Mouse (Mus musculus) lung, postnatal 0 days (tissue): ENCODE data around the gene Fxr2. TPM values are rescaled to one million over a fixed set of nuclear protein-coding genes. Genes with fewer than 3 reads are reported as not detected.

Experiments
- ATAC-seq: fragments of 200-750 bp; cut with Nextera tagmentation; 2 replicates; pipeline ENCODE4 v1.8.0; 2017; ENCODE audit warnings: moderate library complexity
- DNase-seq: peaks from one replicate; pipeline ENCODE4 v3.0.0-alpha.2; 2016; ENCODE audit warnings: low spot score
- H3K27ac ChIP-seq: fragments of 300-500 bp; sonication (generic); 2 replicates; pipeline ENCODE4 v1.5.1; 2014; ENCODE audit warnings: antibody characterized with exemption, mild to moderate bottlenecking, low read length, mixed read lengths
- H3K27me3 ChIP-seq: fragments of 300-500 bp; sonication (generic); replicated peaks from 2 replicates; pipeline ENCODE4 v1.6.1; 2014; ENCODE audit warnings: low read length, mixed read lengths; ENCODE audit not compliant: insufficient read depth
- H3K36me3 ChIP-seq: fragments of 300-500 bp; sonication (generic); 2 replicates; pipeline ENCODE4 v1.6.1; 2014; ENCODE audit warnings: low read length, mixed read lengths; ENCODE audit not compliant: insufficient read depth
- H3K4me1 ChIP-seq: fragments of 300-500 bp; sonication (generic); 2 replicates; pipeline ENCODE4 v1.6.1; 2014; ENCODE audit warnings: antibody characterized with exemption, low read depth, low read length, mixed read lengths; ENCODE audit not compliant: insufficient read depth
- H3K4me2 ChIP-seq: fragments of 300-500 bp; sonication (generic); replicated peaks from 2 replicates; pipeline ENCODE4 v1.6.1; 2014; ENCODE audit warnings: low read depth, mild to moderate bottlenecking, low read length, moderate library complexity, mixed read lengths
- H3K4me3 ChIP-seq: fragments of 300-500 bp; sonication (generic); 2 replicates; pipeline ENCODE4 v1.5.1; 2014; ENCODE audit warnings: low read depth, low read length
- H3K9ac ChIP-seq: fragments of 300-500 bp; sonication (generic); replicated peaks from 2 replicates; pipeline ENCODE4 v1.6.1; 2014; ENCODE audit warnings: low read depth, mild to moderate bottlenecking
- H3K9me3 ChIP-seq: fragments of 300-500 bp; sonication (generic); 2 replicates; pipeline ENCODE4 v1.6.1; 2016; ENCODE audit warnings: low read length, mixed read lengths
- CTCF ChIP-seq: IDR thresholded peaks from 2 replicates; pipeline ENCODE4 v1.5.1; 2016; ENCODE audit warnings: antibody characterized with exemption, mild to moderate bottlenecking
- EP300 ChIP-seq: IDR thresholded peaks from 2 replicates; pipeline ENCODE4 v1.6.1; 2016; ENCODE audit warnings: antibody characterized with exemption, mild to moderate bottlenecking, control low read depth
- WGBS: fragments of 180-500 bp; shearing (Covaris S2); extraction: QIAGEN DNeasy Blood & Tissue Kit; methylation state at CpG from one replicate; pipeline ENCODE4 v1.1.7; 2014; 5-methylcytosine and 5-hydroxymethylcytosine counted together
- polyA plus RNA-seq: library from polyadenylated mRNA; unstranded; fragments of >200 nt; fragmentation: Nextera tagmentation; extraction: Ambion mirVana; gene quantifications from 2 replicates; pipeline ENCODE4 v1.2.1, GENCODE M21; 2015

Fxr2 gene
- polyA plus RNA-seq, 1 experiment from 2014 or later = 17.9 TPM

DNA sequence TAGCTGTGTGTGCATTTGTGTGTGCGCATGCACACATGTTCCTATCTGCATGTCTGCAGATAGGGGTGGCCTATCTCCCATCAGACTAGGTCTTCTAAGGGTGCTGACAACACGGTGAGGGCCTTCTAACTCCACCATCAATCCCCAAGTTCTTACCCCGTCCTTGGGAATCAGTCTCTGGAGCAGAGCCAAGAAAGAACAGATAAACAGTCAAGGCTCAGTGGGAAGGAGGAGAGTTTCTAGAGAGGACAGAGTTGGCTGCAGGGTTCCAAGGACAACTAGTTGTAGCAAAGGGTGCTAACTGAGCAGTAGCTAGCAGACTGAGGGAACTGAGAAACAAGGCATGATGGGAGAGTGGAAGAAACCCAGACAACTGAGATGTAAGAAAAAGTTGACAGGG, 31.0 kb upstream of the Fxr2 start:
- H3K4me1 ChIP-seq = peaks cover 23% of the 10 kb centered on the region; the same call in 1 of the 2 replicates
- 0 out of 2 replicates have a peak, but pooled peaks cover 4% of the 10 kb centered on the region for H3K27me3 ChIP-seq
- DNase-seq = no peak

DNA sequence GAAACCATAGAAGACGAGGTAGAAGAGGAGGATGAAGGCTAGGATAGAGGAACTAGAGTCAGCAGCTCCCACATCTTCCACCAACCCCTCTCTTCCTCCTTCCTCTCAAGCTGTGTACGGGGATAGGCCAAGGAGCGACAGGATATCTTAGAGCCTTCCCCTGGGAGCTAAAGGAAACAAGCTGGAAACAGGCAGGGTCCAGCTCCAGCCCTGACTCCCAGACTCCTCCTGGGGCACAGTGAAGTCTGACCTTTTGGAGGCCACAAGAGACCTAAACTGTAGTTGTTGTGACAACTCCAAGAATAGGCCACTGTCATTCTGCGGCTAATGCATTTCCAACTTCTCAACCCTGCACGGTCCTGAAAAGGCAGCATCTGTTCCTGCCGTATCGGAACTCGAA, 29.3 kb upstream of the Fxr2 start:
- no peaks in the 10 kb centered on the region for H3K36me3 ChIP-seq
- no peak overlapping the region for H3K9ac ChIP-seq
- 0 out of 2 replicates have a peak, but pooled peaks cover 4% of the 10 kb centered on the region for H3K27me3 ChIP-seq
- TF ChIP-seq CTCF = no peak
- TF ChIP-seq EP300 = no peak
- peaks cover 23% of the 10 kb centered on the region; the same call in 1 of the 2 replicates for H3K4me1 ChIP-seq
- H3K4me3 ChIP-seq = no peak overlapping the region
- DNase-seq = no peak
- no peak overlapping the region for H3K27ac ChIP-seq
- no peaks in the 10 kb centered on the region for H3K9me3 ChIP-seq
- ATAC-seq = no peak
- 76% methylated on average over 8 of the region's 8 CpGs for WGBS
- H3K4me2 ChIP-seq = no peak overlapping the region

More for the DNA sequence above, 31.0 kb upstream of the Fxr2 start:
- no peaks in the 10 kb centered on the region for H3K9me3 ChIP-seq
- H3K4me3 ChIP-seq = no peak overlapping the region
- H3K4me2 ChIP-seq = no peak overlapping the region
- H3K9ac ChIP-seq = no peak overlapping the region
- no peak overlapping the region for H3K27ac ChIP-seq
- 46% methylated on average over 3 of the region's 3 CpGs for WGBS
- no peak for ATAC-seq
- H3K36me3 ChIP-seq = no peaks in the 10 kb centered on the region
- TF ChIP-seq EP300 = no peak
- TF ChIP-seq CTCF = no peak

GRCm38 (mm10) chr11:69604347-69604746, 28.4 kb upstream of the Fxr2 start:
- no peaks in the 10 kb centered on the region for H3K9me3 ChIP-seq
- DNase-seq (no peak), ATAC-seq (no peak)
- no peak overlapping the region for H3K27ac ChIP-seq
- H3K4me1 ChIP-seq = peaks cover 23% of the 10 kb centered on the region; the same call in 1 of the 2 replicates
- H3K9ac ChIP-seq = no peak overlapping the region
- H3K4me2 ChIP-seq = peak overlapping the region; percentile 96
- TF ChIP-seq CTCF = no peak
- TF ChIP-seq EP300 = no peak
- 62% methylated on average over 3 of the region's 3 CpGs for WGBS
- peak overlapping the region; percentile 53 for H3K4me3 ChIP-seq
- no peaks in the 10 kb centered on the region for H3K36me3 ChIP-seq
- 0 out of 2 replicates have a peak, but pooled peaks cover 4% of the 10 kb centered on the region for H3K27me3 ChIP-seq

DNA sequence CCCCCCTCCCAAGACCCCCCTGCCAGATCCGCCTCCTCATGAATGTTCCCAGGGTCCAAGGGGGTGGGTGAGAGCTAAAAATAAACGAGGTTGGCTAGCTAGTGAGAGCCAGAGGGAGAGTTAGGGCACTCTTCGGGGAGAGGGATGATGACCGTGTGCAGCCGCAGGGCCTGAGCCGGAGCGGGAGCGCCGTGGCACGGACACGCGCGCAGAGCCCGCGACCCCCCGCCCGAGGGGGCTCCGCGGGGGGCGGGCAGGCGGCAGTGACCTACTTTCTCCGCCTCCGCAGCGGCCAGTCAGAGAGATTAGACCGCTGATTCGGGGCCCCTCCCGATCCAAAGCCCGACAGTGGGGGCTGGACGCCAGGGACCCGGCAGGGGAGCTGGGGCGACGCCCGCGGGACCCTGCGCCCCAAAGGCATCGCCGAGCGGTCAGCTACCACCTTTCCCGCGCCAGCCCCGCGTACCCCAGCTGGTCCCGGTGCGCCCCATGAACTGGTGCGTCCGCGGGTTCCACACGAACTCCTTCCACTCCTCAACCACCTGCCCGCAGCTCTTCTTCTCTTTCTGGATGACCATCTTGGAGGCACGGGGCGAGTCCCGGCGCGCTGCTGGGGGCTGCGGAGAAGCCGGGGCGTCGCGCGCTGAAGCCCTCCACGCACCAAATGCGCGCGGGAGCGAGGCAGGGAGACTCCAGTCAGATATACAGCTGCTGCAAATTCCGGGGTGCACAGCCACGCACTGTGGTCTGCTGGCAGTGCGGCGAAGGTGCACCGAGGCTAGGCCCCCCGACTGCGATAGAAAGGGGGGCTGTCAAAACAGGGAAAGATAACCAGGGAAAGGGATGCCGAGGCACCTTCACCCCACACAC, 27.8 kb upstream of the Fxr2 start:
- ATAC-seq (peak; percentile 23), DNase-seq (peak; percentile 34)
- H3K4me3 ChIP-seq = peak overlapping the region; percentile 53
- peak overlapping the region; percentile 30; the same call in 1 of the 2 replicates for H3K9ac ChIP-seq
- no peaks in the 10 kb centered on the region for H3K36me3 ChIP-seq
- 2% methylated on average over 62 of the region's 73 CpGs for WGBS
- H3K9me3 ChIP-seq = no peaks in the 10 kb centered on the region
- H3K27ac ChIP-seq = peak overlapping the region; percentile 16; the same call in 1 of the 2 replicates
- peak overlapping the region; percentile 96 for H3K4me2 ChIP-seq
- H3K4me1 ChIP-seq = peaks cover 18% of the 10 kb centered on the region; the same call in 1 of the 2 replicates
- TF ChIP-seq EP300 (no peak), CTCF (no peak)
- 0 out of 2 replicates have a peak, but pooled peaks cover 4% of the 10 kb centered on the region for H3K27me3 ChIP-seq

DNA sequence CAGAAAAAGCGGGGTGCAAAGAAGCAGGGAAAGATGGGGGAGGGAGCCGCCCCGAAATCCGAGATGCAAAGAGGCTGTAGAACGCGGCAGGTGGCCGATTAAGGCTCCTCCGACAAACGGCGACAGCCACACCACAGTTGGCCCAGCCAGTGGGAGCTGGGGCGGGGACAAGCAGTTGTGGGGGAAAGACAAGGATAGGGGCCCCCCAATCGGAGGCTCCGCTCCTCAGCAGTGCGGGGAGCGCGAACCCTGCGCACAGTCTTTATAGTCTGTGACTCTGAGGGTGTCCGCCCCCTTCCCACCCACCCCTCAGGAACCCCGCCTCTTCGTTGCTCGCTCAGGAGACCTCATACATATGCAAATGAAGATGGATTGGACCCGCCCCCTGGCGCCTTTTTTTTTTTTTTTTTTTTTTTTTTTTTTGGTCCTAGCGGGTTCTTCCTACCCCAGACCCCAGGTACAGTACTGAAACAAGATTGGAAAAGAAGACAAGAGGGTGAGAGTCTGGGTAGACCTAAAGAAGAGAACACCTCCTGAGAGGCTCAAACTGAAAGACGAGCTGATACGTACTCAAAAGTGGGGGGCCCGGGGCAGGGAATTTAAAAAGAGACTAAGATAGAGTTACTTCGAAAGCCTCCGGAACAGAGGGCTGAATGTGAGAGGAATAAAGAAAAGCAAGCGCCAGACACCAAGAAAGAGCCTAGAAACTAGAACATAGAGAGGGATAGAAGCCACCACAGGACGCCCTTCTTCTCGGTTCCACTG, 26.9 kb upstream of the Fxr2 start, which contains the start of gene Atp1b2:
Gene Atp1b2 (minus strand): TSS at position 217 of the 765 bp plus-strand sequence.
- ATAC-seq = peak; percentile 93

GRCm38 (mm10) chr11:69606491-69606795, 26.3 kb upstream of the Fxr2 start:
- H3K9me3 ChIP-seq = no peaks in the 10 kb centered on the region
- no peak for DNase-seq
- H3K27me3 ChIP-seq = 0 out of 2 replicates have a peak, but pooled peaks cover 4% of the 10 kb centered on the region
- H3K4me3 ChIP-seq = peak overlapping the region; percentile 53; the same call in 1 of the 2 replicates
- WGBS = 66% methylated on average over 2 of the region's 2 CpGs
- H3K9ac ChIP-seq = no peak overlapping the region
- peak overlapping the region; percentile 96 for H3K4me2 ChIP-seq
- no peak for ATAC-seq
- TF ChIP-seq CTCF (no peak), EP300 (no peak)
- peaks cover 13% of the 10 kb centered on the region; the same call in 1 of the 2 replicates for H3K4me1 ChIP-seq
- H3K36me3 ChIP-seq = no peaks in the 10 kb centered on the region
- no peak overlapping the region for H3K27ac ChIP-seq

More for the DNA sequence above, 26.9 kb upstream of the Fxr2 start, which contains the start of gene Atp1b2:
- no peaks in the 10 kb centered on the region for H3K9me3 ChIP-seq
- peak; percentile 88 for DNase-seq
- H3K4me3 ChIP-seq = peak within 1 kb of the TSS; percentile 53
- H3K27me3 ChIP-seq = 0 out of 2 replicates have a peak, but pooled peaks cover 4% of the 10 kb centered on the region
- H3K36me3 ChIP-seq = no peaks in the 10 kb centered on the region
- WGBS = 4% methylated on average over 31 of the region's 32 CpGs
- H3K9ac ChIP-seq = peak within 1 kb of the TSS; percentile 30; the same call in 1 of the 2 replicates
- TF ChIP-seq EP300 (no peak), CTCF (no peak)
- peak within 1 kb of the TSS; percentile 96 for H3K4me2 ChIP-seq
- H3K4me1 ChIP-seq = peaks cover 13% of the 10 kb centered on the region; the same call in 1 of the 2 replicates
- H3K27ac ChIP-seq = peak within 1 kb of the TSS; percentile 16; the same call in 1 of the 2 replicates
